Comparison of ENCODE assay signal across 12 mouse cellular contexts in genomic region chr2:59717746-59718294, GRCm38 (mm10).
A peak's percentile ranks its signal among the peaks of the same experiment; 100 is the strongest.
DNase-seq lines count a peak whose midpoint lies in the region; ATAC-seq and TF ChIP-seq lines count a peak whose summit lies in the region.
"Had no signal": no experiment of that assay in that cellular context is flagged by ENCODE, and none has a peak within 500 bp of the region (broad histone marks: within the 10 kb centered on the region; RNA-seq: fewer than 3 reads in every experiment).

No protein-coding gene starts in this region.

- TF ChIP-seq CTCF in liver, postnatal 0 days (IDR thresholded peaks at IDR 0.05; ENCODE audit: low read depth) = 0 out of 2 replicates have a peak, but pooled peaks have one; percentile 11

- ATAC-seq in liver, postnatal 0 days = no peak
- ATAC-seq in liver, embryonic 12.5 days = no peak
- peak; percentile 57 for ATAC-seq in intestine, embryonic 15.5 days
- ATAC-seq: activated CD4-positive, CD25-positive, alpha-beta regulatory T cell, adult 4 months; inflammation-experienced regulatory T-cells, adult 6 months had no signal

- 66% methylated on average over 3 of the region's 3 CpGs for WGBS in liver, postnatal 0 days (ENCODE audit: insufficient replicate concordance)
- WGBS in liver, embryonic 12.5 days (ENCODE audit: insufficient replicate concordance) = 83% methylated on average over 3 of the region's 3 CpGs
- 48% methylated on average over 3 of the region's 3 CpGs for WGBS in intestine, embryonic 15.5 days

- H3K4me2 ChIP-seq in liver, postnatal 0 days (ENCODE audit: low read depth, low read length) = no peak overlapping the region
- H3K4me2 ChIP-seq in liver, embryonic 12.5 days = no peak overlapping the region
- H3K4me2 ChIP-seq in intestine, embryonic 15.5 days (replicated peaks) = no peak overlapping the region
- H3K4me2 ChIP-seq: heart, embryonic 13.5 days had no signal

- H3K36me3 ChIP-seq in liver, postnatal 0 days (replicated peaks; ENCODE audit: insufficient read depth, low read length) = no peaks in the 10 kb centered on the region
- no peaks in the 10 kb centered on the region for H3K36me3 ChIP-seq in liver, embryonic 12.5 days
- no peaks in the 10 kb centered on the region for H3K36me3 ChIP-seq in intestine, embryonic 15.5 days

- H3K27me3 ChIP-seq in liver, postnatal 0 days (ENCODE audit: insufficient read depth, low read length) = no peaks in the 10 kb centered on the region
- H3K27me3 ChIP-seq in liver, embryonic 12.5 days (replicated peaks) = no peaks in the 10 kb centered on the region
- H3K27me3 ChIP-seq in intestine, embryonic 15.5 days (replicated peaks) = no peaks in the 10 kb centered on the region
- H3K27me3 ChIP-seq: heart, embryonic 13.5 days had no signal

- H3K4me1 ChIP-seq in liver, postnatal 0 days (ENCODE audit: insufficient read depth) = peaks cover 18% of the 10 kb centered on the region; the same call in 1 of the 2 replicates
- H3K4me1 ChIP-seq in liver, embryonic 12.5 days = 0 out of 2 replicates have a peak, but pooled peaks cover 11% of the 10 kb centered on the region
- peaks cover 51% of the 10 kb centered on the region for H3K4me1 ChIP-seq in intestine, embryonic 15.5 days (replicated peaks)

- no peak for TF ChIP-seq EP300 in liver, postnatal 0 days (IDR thresholded peaks at IDR 0.05; ENCODE audit: low read depth)

- H3K9ac ChIP-seq in liver, postnatal 0 days (replicated peaks) = no peak overlapping the region
- no peak overlapping the region for H3K9ac ChIP-seq in liver, embryonic 12.5 days
- no peak overlapping the region for H3K9ac ChIP-seq in intestine, embryonic 15.5 days
- H3K9ac ChIP-seq: heart, embryonic 13.5 days had no signal

- H3K9me3 ChIP-seq in liver, postnatal 0 days (ENCODE audit: low read length) = no peaks in the 10 kb centered on the region
- H3K9me3 ChIP-seq in liver, embryonic 12.5 days (replicated peaks) = no peaks in the 10 kb centered on the region
- no peaks in the 10 kb centered on the region for H3K9me3 ChIP-seq in intestine, embryonic 15.5 days
- H3K9me3 ChIP-seq: heart, embryonic 13.5 days had no signal

- H3K4me3 ChIP-seq in liver, postnatal 0 days (ENCODE audit: low read depth, low read length) = no peak overlapping the region
- H3K4me3 ChIP-seq in liver, embryonic 12.5 days = no peak overlapping the region
- H3K4me3 ChIP-seq in intestine, embryonic 15.5 days (replicated peaks) = no peak overlapping the region
- H3K4me3 ChIP-seq: heart, embryonic 13.5 days had no signal

- H3K27ac ChIP-seq in liver, postnatal 0 days (ENCODE audit: low read depth) = no peak overlapping the region
- H3K27ac ChIP-seq in liver, embryonic 12.5 days = no peak overlapping the region
- no peak overlapping the region for H3K27ac ChIP-seq in intestine, embryonic 15.5 days
- H3K27ac ChIP-seq: heart, embryonic 13.5 days had no signal

- peak; percentile 14 for DNase-seq in adrenal gland, postnatal 10 days
- no peak for DNase-seq in adrenal gland, postnatal 4 days (ENCODE audit: low spot score in 2 of 2)
- peak; percentile 51 for DNase-seq in liver, postnatal 0 days
- DNase-seq in cerebellum, adult 18-20 months = peak; percentile 85 to 89
- no peak for DNase-seq in right cerebral cortex, adult 2 months (ENCODE audit: low spot score in 2 of 2)
- DNase-seq in kidney, adult 11 months = no peak
- DNase-seq: spleen, adult 18-20 months had no signal

Comparison
In these comparisons a context has a peak if more than half of its experiments do, and no peak if none do; other contexts are left out.
1. DNase-seq: peak in adrenal gland, postnatal 10 days (single experiment), liver, postnatal 0 days (single experiment) and cerebellum, adult 18-20 months (2 of 2); none in adrenal gland, postnatal 4 days (0 of 2), right cerebral cortex, adult 2 months (0 of 2) and kidney, adult 11 months (single experiment).